Mouse (Mus musculus) ES-Bruce4 (cell line): ENCODE measurements around the gene Rab5if.
"Not testable (repeated sequence)": the region's sequence is repeated elsewhere in the genome, so short reads cannot be mapped to it uniquely, and the experiment has no call there.

ENCODE experiments used
- CTCF ChIP-seq: IDR thresholded peaks from one replicate; pipeline ENCODE4 v1.8.1; 2011; ENCODE audit warnings: low read depth, low read length
- POLR2A ChIP-seq: IDR thresholded peaks from one replicate; pipeline ENCODE4 v1.8.1; 2011; ENCODE audit warnings: low read length; ENCODE audit not compliant: insufficient read depth

DNA sequence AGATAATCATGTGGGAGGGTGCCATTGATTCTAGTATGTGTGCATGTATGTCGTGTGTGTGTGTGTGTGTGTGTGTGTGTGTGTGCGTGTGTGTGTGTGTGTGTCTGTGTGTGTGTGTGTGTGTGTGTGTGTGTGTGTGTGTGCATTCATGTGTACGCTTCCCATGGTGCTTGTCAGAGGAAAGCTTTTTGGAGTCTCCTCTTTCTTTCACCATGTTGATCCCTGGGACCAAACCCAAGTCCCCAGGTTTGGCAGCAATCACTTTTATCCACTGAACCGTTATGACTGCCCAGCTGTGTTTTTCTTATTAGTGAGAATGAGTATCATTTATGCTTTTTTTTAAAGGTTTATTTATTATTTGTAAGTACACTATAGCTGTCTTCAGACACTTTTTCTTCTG is 39.5 kb downstream of the Rab5if start:
- TF ChIP-seq POLR2A, CTCF: not testable (repeated sequence)
